Mouse (Mus musculus): ENCODE measurements around the gene Dcun1d5.
"Not testable (repeated sequence)": the region's sequence is repeated elsewhere in the genome, so short reads cannot be mapped to it uniquely, and the experiment has no call there.

The Dcun1d5 gene

DNA sequence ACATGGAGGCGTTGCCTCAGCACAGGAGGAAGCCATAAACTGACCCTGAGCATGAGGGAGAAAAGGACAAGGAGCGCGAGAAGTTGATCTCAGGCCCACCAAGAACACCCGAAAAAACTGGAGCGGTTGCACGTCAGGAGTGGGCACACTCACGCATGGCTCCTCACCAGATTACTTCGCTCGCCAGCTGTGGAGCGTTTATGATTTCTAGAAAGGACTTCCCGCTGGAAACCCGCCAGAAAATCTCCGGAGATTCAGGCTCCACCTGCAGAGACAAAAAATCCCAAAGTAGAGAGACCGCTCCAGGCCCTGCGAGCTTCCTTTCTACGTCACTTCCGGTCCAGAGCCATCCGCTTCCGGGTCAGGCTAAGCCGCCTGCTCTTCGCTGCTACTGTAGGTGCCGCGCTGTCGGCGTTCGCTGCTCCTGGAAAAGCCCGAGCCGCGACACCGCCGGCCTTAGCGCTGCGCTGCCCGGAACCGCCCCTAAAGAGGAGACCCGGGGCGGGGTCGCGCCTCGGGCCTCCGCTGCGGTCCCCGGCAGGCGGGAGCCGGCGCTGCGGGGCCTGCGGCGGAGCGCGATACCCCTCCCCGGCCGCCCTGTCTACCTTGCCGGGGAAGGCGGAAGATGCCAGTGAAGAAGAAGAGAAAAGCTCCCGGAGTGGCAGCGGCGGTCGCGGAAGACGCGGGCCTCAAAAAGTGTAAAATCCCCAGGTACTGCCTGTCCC, at the start of gene Dcun1d5, which contains the start of gene Dync2h1:
TSS of gene Dcun1d5 (plus strand) at position 349 of the 725 bp plus-strand sequence.
TSS of gene Dync2h1 (minus strand) at position 275 of the 725 bp plus-strand sequence.
- DNase-seq: peak; percentile 99

DNA sequence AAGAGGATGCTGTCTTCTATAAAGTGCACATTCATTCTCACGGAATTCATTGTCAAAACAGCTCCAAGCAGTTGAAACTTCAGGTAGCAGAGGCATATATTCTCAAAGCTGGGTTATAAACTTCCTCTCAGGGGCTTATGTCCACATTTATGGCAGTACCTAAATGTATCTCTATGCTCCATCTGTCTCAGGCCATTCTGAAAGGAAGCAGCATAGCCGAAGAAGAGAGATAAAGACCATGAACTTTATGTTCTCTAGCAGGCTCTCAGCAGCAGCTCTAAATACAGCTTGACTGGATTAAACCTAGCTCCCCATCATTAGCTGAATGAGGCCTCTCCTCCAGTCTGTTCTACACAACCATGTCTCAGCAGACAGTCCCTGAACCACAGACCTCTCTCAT, 29.9 kb upstream of the Dcun1d5 start:
- no peak for DNase-seq

DNA sequence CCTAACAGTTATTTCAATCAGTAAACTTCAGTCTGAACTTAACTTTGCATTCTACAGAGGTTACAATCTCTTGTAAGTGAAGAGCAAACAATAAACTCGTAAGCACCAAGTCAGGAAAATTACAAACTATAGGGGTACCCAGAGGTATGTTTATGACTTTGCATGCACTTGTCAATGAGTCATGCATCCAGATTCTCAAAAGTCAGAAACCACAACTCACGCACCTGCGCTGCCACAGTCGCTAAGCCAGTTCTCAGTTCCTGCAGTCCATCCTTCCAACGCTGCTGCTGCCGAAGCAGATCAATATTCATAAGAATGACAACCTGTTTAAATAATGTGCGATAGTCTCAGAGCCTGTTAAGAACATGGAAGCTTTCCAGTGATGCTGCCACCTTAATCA, 25.7 kb upstream of the Dcun1d5 start:
- no peak for DNase-seq

DNA sequence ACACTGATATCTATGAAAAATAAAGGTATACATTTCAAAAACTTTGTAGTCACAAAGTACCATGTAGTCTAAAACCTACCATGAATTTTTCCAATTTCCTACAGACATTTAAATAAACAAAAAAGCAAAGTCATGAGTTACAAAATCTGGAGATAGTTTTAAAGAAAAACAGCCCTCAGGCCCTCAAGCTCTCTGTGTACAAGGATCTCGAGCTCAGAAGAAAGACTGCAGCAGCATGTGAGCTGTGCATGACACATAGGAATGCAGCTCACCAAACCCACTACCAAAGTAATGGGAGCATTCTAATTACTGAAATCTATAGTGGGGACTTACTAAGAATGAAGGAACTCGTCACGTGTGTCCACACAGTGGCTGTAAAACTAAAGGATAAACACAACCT, 24.6 kb upstream of the Dcun1d5 start:
- DNase-seq: no peak

DNA sequence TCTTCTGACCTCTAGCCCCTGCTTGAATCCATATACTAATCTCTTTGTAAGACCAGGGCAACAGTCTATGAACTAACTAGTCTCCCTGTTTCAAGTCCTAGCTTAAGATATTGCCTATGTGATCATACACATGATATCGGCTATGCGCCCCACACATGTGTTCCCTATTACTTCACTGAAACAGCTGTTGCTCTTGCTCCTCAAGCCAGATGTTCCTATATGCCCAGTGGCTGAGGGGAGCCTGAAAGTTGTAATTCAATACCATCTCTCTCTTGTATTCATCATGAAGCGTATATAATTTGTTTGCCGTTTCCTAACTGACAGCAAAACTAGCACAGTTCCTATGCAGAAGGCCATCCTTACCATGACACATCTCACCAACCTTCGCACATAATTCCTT, 23.6 kb upstream of the Dcun1d5 start:
- no peak for DNase-seq

DNA sequence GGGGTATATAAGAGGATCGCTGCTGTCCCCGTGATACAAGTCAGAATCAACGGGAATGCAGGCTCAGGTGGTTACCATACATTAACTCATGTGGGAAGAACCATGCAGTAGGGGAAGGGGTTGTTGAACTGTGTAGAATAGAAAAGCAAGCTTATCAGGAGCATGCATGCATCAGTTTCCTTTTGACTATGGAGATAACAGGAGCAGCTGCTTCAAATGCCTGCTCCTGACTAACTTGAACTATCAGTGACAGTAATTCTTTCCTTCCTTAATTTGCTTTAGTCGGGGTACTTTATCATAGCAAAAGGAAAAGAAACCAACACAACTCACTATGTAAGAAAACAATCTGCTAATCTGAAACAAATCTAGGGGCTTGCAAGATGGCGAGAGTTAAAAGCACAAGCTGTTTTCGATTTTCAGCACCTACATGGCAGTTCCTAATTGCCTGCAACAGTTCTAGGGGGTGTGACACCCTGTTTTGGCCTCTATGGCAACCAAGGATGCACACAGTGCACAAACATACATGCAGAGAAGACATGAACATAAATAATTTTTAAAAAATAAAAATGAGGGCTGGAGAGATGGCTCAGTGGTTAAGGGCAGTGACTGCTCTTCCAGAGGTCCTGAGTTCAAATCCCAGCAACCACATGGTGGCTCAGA, 16.9 kb upstream of the Dcun1d5 start:
- DNase-seq: no peak

DNA sequence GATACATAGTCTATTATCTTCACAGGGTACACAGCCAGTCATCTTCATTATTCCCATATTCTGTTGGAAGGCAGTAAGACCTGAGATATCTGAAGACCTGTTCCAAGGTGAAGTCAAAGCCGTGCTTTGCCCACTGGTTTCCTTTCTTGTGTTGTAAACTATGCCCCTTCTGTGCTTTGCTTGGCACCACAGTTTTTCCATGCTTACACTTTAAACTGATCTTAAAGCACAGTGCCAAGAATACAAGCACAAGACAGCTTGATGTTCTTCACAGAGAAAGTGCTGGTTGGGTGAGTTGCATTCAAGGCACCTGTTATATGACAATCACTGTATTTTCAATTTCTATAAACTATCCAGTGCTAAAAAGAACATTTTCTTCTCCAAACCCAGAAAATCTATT, 10.6 kb upstream of the Dcun1d5 start:
- DNase-seq: no peak

DNA sequence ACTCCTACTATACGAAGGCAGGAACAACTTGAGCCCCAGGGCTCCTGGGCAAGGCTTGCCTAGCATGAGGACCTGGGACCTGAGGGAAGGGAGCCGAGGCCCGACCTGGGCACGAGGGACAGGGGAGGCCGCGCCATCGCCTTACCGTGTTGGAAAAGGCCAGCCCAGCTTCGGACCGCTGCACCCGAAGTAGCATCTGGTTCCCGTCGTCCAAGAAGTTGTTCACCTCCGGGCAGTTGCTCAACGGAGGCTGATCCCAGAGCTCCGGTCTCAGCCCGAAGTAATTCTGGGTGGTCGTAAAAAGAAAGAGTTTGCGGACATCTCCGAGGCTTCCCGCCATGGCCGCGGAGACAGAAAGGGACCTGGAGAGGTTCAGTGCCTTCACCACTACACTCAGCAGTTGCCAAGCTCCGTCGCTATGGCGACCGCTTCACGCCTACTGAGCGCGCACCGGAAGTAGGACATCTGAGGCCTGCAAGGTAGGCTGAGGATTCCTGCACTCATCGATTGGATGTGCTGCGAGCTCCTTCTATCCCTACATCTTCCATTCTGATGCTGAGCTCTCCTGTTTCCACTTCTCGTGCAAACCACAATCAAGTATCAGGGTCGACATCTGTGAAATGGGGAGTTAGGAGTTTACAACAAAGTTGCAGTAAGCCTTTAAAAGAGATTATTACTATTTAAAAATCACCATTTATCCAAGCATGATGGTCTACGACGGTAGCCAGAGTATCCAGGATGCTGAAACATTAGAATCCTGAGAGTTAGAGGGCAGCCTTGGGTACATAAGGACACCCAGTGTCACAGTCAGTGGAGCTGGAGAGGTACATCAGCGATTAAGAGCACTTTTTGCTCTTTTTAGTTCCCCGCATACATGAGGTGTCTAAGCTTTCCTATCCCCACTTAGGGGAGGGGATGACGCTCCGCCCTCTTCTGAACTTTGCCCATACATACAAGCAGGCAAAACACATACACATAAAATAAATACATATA, 7.4 kb upstream of the Dcun1d5 start:
- peak; percentile 98 for DNase-seq

DNA sequence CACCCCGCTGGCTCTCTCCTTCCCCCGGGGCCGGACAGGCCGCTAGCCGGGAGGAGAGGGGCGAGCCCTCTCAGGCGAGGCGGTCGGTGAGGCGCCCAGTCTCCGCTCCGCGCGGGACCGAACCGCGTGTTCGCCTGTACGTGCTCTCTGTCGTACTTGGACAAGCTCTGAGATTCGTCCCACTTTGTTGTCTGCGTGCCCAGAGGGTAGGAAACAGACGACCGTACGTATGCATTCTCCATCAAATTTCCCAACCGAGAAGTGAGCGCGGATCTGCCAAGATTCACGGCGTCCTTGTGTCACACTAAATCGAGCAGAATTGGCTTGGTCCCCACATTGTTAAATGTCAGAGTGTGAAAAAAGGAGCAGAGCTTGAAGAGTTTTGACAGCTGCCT, 574 bp downstream of the Dcun1d5 start:
- no peak for DNase-seq

DNA sequence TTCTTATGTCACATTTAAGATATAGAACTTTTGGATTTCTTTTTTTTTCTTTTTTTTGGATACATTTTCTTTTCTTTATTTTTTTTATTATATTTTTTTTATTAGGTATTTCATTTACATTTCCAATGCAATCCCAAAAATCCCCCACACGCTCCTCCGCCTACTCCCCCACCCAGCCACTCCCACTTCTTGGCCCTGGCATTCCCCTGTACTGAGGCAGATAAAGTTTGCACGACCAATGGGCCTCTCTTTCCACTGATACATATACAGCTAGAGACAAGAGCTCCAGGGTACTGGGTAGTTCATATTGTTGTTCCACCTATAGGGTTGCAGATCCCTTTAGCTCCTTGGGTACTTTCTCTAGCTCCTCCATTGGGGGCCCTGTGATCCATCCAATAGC, 6.4 kb downstream of the Dcun1d5 start:
- not testable (repeated sequence) for DNase-seq

DNA sequence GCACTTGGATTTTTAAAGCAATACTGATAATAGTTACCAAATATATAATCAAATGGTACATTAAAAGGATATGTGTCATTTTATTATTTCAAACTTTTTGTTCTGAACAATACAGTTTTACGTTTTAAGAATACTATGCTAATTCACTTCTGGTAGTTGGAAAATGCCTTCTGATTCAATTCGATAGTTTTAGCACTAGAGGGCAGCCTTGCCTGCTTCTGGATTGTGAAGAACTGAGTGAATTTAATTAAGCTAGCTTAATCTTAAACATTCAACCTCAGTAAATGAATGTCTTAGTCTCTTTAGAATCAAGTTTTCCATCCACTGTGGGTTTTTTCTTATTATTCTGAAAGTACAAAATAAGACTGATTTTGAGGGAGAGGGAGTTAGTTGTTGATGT, 31.9 kb downstream of the Dcun1d5 start:
- no peak for DNase-seq

DNA sequence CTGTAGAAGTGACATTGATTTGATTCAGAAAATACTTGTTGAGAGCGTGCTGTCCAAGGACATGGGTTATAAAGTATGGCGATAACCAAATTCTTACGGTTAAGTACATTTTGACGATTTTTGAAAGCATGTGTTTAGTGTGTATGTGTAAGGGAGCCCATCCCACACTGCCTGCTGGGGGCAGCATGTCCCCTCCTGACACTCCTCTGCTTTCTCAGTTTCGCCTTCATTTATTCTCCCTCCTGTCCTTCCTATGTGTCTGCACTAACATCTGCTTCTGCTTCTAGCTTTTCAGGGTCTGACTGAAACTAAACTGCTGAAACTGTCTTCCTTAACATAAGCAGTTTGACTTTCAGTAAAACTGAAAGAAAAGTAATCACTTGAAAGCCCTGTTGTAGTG, 36.7 kb downstream of the Dcun1d5 start:
- no peak for DNase-seq

DNA sequence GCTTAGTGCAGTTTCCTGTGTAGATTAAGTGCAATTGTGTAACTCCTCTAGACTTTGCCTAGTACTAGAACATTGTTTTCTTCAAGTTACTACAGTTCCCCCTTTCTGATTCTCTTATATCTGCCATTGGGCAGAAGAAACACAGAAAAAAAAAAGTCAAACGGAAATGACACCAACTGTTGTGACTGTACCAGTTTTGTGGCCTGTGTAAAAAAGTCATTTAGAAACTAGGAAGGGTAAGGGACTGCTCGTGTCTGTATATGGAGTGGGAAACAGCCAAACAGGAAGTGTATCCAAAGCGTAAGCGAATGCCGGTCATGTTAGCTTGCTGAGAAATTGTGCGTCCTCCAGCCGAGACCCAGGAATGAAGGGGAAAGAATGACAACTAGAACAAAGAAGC, 37.1 kb downstream of the Dcun1d5 start:
- DNase-seq: peak; percentile 87

DNA sequence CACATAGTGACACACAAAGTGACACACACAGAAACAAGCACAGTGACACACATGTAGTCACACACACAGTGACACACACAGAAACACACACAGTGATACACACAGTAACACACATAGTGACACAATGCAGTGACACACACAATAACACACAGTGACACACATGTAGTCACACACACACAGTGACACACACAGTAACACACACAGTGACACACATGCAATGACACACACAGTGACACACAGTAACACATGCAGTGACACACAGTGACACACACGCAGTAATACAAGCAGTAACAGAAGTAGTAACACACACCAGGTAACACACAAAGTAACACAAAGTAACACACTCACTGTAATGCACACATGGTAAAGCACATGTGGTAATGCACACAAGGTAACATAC, 54.3 kb downstream of the Dcun1d5 start:
- peak; percentile 61 for DNase-seq

DNA sequence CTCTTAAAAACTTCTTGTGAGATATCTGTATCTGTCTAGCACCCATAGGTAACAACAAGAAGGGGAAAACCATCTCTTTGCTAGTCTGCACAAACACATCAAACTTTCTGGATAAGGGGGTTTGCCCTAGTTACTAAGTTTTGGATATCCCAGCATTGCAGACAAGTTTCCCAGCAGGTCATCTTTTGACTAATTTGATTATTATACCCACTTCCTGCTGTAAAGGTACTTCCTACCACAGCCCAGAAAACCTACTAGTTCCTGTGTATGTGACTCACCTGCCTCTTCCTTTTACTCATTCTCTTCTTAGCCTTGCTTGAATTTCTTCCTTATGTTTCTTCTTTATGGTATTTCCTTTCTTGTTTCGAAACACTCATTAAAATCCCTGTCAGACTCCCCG, 55.6 kb downstream of the Dcun1d5 start:
- peak; percentile 28 for DNase-seq

DNA sequence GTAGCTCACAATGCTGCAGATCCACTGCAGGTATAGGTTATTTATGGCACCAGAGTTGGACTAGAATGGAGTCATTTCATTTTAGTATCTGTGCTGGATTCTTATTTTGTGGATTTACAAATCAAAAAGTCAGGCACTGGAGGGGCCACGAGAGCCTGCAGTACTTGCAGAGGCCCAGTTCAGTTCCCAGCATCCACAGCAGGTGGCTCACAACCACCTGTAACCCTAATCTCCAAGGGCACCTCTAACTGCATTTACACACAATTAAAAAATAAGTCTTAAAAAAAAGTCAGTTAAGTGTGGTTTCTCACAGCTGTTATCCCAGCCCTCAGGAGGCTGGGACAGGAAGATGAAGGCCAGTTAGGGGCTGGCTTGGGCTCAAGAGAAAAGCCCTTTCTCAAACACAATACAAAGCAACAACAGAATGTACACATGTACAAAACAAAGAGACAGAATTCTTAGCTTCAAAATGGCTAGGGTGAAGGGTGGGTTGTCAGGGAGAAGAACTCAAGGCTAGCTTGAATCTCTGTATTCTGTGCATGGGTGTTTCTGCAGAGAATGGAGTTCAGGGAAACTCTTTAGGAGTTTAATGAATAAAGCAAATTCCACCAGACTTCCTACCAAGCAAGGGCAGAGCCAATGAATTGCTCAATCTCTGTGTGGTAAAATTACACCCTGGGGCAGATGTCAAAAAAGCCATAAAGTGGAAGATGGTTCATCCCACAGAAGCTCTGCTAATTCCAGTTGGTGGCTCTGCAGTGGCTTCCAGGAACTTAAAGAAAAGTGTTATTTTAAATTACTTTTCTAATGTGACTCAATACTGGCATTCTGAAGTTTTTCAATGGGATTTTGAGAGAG, 68.7 kb downstream of the Dcun1d5 start:
- DNase-seq: no peak
